In genomic region chr2:168480692-168481091, GRCm38 (mm10) we compare ENCODE assay signal across 13 mouse cellular contexts.
DNase-seq lines count a peak whose midpoint lies in the region; ATAC-seq lines count a peak whose summit lies in the region.
"Had no signal": no experiment of that assay in that cellular context is flagged by ENCODE, and none has a peak within 500 bp of the region (broad histone marks: within the 10 kb centered on the region; RNA-seq: fewer than 3 reads in every experiment).

No protein-coding gene starts in this region.

- H3K4me2 ChIP-seq in forebrain, embryonic 14.5 days (ENCODE audit: low read length), result no peak overlapping the region
- no peak overlapping the region for H3K4me2 ChIP-seq in forebrain, embryonic 16.5 days (ENCODE audit: low read length)
- no peak overlapping the region for H3K4me2 ChIP-seq in kidney, embryonic 14.5 days (replicated peaks; ENCODE audit: low read depth, low read length)
- H3K4me2 ChIP-seq: heart, embryonic 12.5 days had no signal

- H3K27me3 ChIP-seq in forebrain, embryonic 14.5 days (replicated peaks; ENCODE audit: control insufficient read depth, insufficient read depth, low read length), result no peaks in the 10 kb centered on the region
- no peaks in the 10 kb centered on the region for H3K27me3 ChIP-seq in forebrain, embryonic 10.5 days (ENCODE audit: poor library complexity, severe bottlenecking)
- H3K27me3 ChIP-seq in forebrain, embryonic 16.5 days (replicated peaks; ENCODE audit: control insufficient read depth, insufficient read depth, low read length), result no peaks in the 10 kb centered on the region
- H3K27me3 ChIP-seq in kidney, embryonic 14.5 days (ENCODE audit: control insufficient read depth, insufficient read depth, low read length), result no peaks in the 10 kb centered on the region

- peak; percentile 60; the same call in 1 of the 2 replicates for ATAC-seq in forebrain, embryonic 14.5 days
- ATAC-seq in forebrain, embryonic 16.5 days, result peak; percentile 65
- no peak for ATAC-seq in kidney, embryonic 14.5 days (ENCODE audit: low FRiP score, low TSS enrichment)
- ATAC-seq: inflammation-experienced regulatory T-cells, adult 6 months; liver, postnatal 0 days had no signal

- no peaks in the 10 kb centered on the region for H3K36me3 ChIP-seq in forebrain, embryonic 14.5 days (ENCODE audit: control insufficient read depth, insufficient read depth, low read length)
- no peaks in the 10 kb centered on the region for H3K36me3 ChIP-seq in forebrain, embryonic 10.5 days (replicated peaks)
- H3K36me3 ChIP-seq in forebrain, embryonic 16.5 days (ENCODE audit: control insufficient read depth, insufficient read depth), result no peaks in the 10 kb centered on the region
- H3K36me3 ChIP-seq in kidney, embryonic 14.5 days (ENCODE audit: control insufficient read depth, insufficient read depth, low read length), result no peaks in the 10 kb centered on the region

- H3K4me1 ChIP-seq in forebrain, embryonic 14.5 days (ENCODE audit: control insufficient read depth, insufficient read depth, low read length), result peaks cover 7% of the 10 kb centered on the region; the same call in 1 of the 2 replicates
- no peaks in the 10 kb centered on the region for H3K4me1 ChIP-seq in forebrain, embryonic 10.5 days
- peaks cover 11% of the 10 kb centered on the region for H3K4me1 ChIP-seq in forebrain, embryonic 16.5 days (replicated peaks; ENCODE audit: control insufficient read depth, insufficient read depth, low read length)
- no peaks in the 10 kb centered on the region for H3K4me1 ChIP-seq in kidney, embryonic 14.5 days (ENCODE audit: control insufficient read depth, insufficient read depth, low read length)

- intact Hi-C loops in left cerebral cortex, postnatal 4 days (cut with DNase I), result no loop called here

- H3K9me3 ChIP-seq in forebrain, embryonic 14.5 days (replicated peaks; ENCODE audit: control insufficient read depth, low read length), result no peaks in the 10 kb centered on the region
- no peaks in the 10 kb centered on the region for H3K9me3 ChIP-seq in forebrain, embryonic 10.5 days
- H3K9me3 ChIP-seq in forebrain, embryonic 16.5 days (ENCODE audit: control insufficient read depth, low read length), result no peaks in the 10 kb centered on the region
- no peaks in the 10 kb centered on the region for H3K9me3 ChIP-seq in kidney, embryonic 14.5 days (ENCODE audit: control insufficient read depth, low read length)
- H3K9me3 ChIP-seq: heart, embryonic 12.5 days had no signal

- 45% methylated on average over 6 of the region's 6 CpGs for WGBS in forebrain, embryonic 14.5 days
- WGBS in forebrain, embryonic 10.5 days, result 86% methylated on average over 6 of the region's 6 CpGs
- 28% methylated on average over 6 of the region's 6 CpGs for WGBS in forebrain, embryonic 16.5 days
- 85% methylated on average over 6 of the region's 6 CpGs for WGBS in kidney, embryonic 14.5 days

- no peak overlapping the region for H3K4me3 ChIP-seq in forebrain, embryonic 14.5 days (ENCODE audit: low read depth, low read length)
- H3K4me3 ChIP-seq in forebrain, embryonic 10.5 days, result no peak overlapping the region
- no peak overlapping the region for H3K4me3 ChIP-seq in forebrain, embryonic 16.5 days (replicated peaks; ENCODE audit: low read length)
- H3K4me3 ChIP-seq in kidney, embryonic 14.5 days (ENCODE audit: low read length), result no peak overlapping the region
- H3K4me3 ChIP-seq: heart, embryonic 12.5 days; myocyte had no signal

- peak overlapping the region; percentile 69 for H3K27ac ChIP-seq in forebrain, embryonic 14.5 days (ENCODE audit: low read depth, low read length)
- no peak overlapping the region for H3K27ac ChIP-seq in forebrain, embryonic 10.5 days
- H3K27ac ChIP-seq in forebrain, embryonic 16.5 days (ENCODE audit: low read length), result no peak overlapping the region; the same call in 1 of the 2 replicates
- no peak overlapping the region for H3K27ac ChIP-seq in kidney, embryonic 14.5 days (ENCODE audit: low read depth, low read length)

- H3K9ac ChIP-seq in forebrain, embryonic 14.5 days (ENCODE audit: low read length), result no peak overlapping the region
- no peak overlapping the region for H3K9ac ChIP-seq in forebrain, embryonic 16.5 days (replicated peaks; ENCODE audit: low read depth, low read length)
- H3K9ac ChIP-seq in kidney, embryonic 14.5 days (ENCODE audit: low read depth, low read length), result no peak overlapping the region
- H3K9ac ChIP-seq: heart, embryonic 12.5 days; liver, postnatal 0 days had no signal

- peak; percentile 78 for DNase-seq in forebrain, embryonic 14.5 days (ENCODE audit: low spot score)
- DNase-seq in forebrain, embryonic 10.5 days (ENCODE audit: extremely low spot score, low spot score), result no peak
- DNase-seq in left cerebral cortex, postnatal 4 days, result peak; percentile 89
- no peak for DNase-seq in left cerebral cortex, adult 11 months (ENCODE audit: low spot score)
- peak; percentile 54 for DNase-seq in cerebellum, adult 11 months
- DNase-seq in kidney, adult 11 months, result no peak
- DNase-seq: embryo, embryonic 11 days; liver, postnatal 0 days had no signal

Comparison
In these comparisons a context has a peak if more than half of its experiments do, and no peak if none do; other contexts are left out.
1. DNase-seq: peak in forebrain, embryonic 14.5 days (single experiment), left cerebral cortex, postnatal 4 days (single experiment) and cerebellum, adult 11 months (single experiment); none in forebrain, embryonic 10.5 days (single experiment), left cerebral cortex, adult 11 months (single experiment) and kidney, adult 11 months (single experiment).